In genomic region chr2:65237116-65237515, GRCm38 (mm10) we compare ENCODE assay signal across 9 mouse cellular contexts. TPM values are rescaled to one million over a fixed set of nuclear protein-coding genes. Genes with fewer than 3 reads are reported as not detected.
DNase-seq lines count a peak whose midpoint lies in the region; ATAC-seq lines count a peak whose summit lies in the region.
"Had no signal": no experiment of that assay in that cellular context is flagged by ENCODE, and none has a peak within 500 bp of the region (broad histone marks: within the 10 kb centered on the region; RNA-seq: fewer than 3 reads in every experiment).

No protein-coding gene starts in this region.

- H3K4me3 ChIP-seq in heart, embryonic 10.5 days: peak overlapping the region; percentile 81
- no peak overlapping the region for H3K4me3 ChIP-seq in forebrain, embryonic 12.5 days (replicated peaks)
- 0 out of 2 replicates have a peak overlapping the region, but pooled peaks have one; percentile 60 for H3K4me3 ChIP-seq in liver, embryonic 12.5 days

- no peak for ATAC-seq in forebrain, embryonic 12.5 days (ENCODE audit: low FRiP score)
- no peak for ATAC-seq in liver, embryonic 12.5 days

- no peak overlapping the region for H3K9ac ChIP-seq in forebrain, embryonic 12.5 days
- no peak overlapping the region for H3K9ac ChIP-seq in liver, embryonic 12.5 days

- peak overlapping the region; percentile 94 for H3K4me2 ChIP-seq in forebrain, embryonic 12.5 days
- peak overlapping the region; percentile 78 for H3K4me2 ChIP-seq in liver, embryonic 12.5 days

- H3K27ac ChIP-seq in heart, embryonic 10.5 days: no peak overlapping the region
- no peak overlapping the region for H3K27ac ChIP-seq in forebrain, embryonic 12.5 days
- no peak overlapping the region for H3K27ac ChIP-seq in liver, embryonic 12.5 days
- H3K27ac ChIP-seq: macrophage had no signal

- 56% methylated on average over 8 of the region's 8 CpGs for WGBS in heart, embryonic 10.5 days
- WGBS in forebrain, embryonic 12.5 days: 68% methylated on average over 8 of the region's 8 CpGs
- 52% methylated on average over 8 of the region's 8 CpGs for WGBS in liver, embryonic 12.5 days (ENCODE audit: insufficient replicate concordance)

- intact Hi-C loops in heart, postnatal 36 days (cut with DNase I): loop anchor here (5.0 kb wide), 2 partner anchors 95 to 215 kb away; partner anchors contain the start of gene Grb14

- no peak for DNase-seq in heart, embryonic 10.5 days (ENCODE audit: low spot score)
- no peak for DNase-seq in heart, postnatal 36 days
- peak; percentile 46 for DNase-seq in 3134 (ENCODE audit: extremely low read depth, insufficient read length, low spot score)
- no peak for DNase-seq in right cerebral cortex, postnatal 10 days (ENCODE audit: low spot score in 2 of 2)
- DNase-seq in left cerebral cortex, adult 18-20 months (ENCODE audit: low spot score in 2 of 2): no peak
- no peak for DNase-seq in retina, embryonic 14.5 days (ENCODE audit: low spot score)

- no peaks in the 10 kb centered on the region for H3K9me3 ChIP-seq in heart, embryonic 10.5 days
- H3K9me3 ChIP-seq in forebrain, embryonic 12.5 days: no peaks in the 10 kb centered on the region
- H3K9me3 ChIP-seq in liver, embryonic 12.5 days (replicated peaks): no peaks in the 10 kb centered on the region

- H3K27me3 ChIP-seq in heart, embryonic 10.5 days (ENCODE audit: insufficient read depth, poor library complexity, severe bottlenecking): no peaks in the 10 kb centered on the region
- H3K27me3 ChIP-seq in forebrain, embryonic 12.5 days: peaks cover 21% of the 10 kb centered on the region
- peaks cover 44% of the 10 kb centered on the region for H3K27me3 ChIP-seq in liver, embryonic 12.5 days (replicated peaks)

- H3K4me1 ChIP-seq in heart, embryonic 10.5 days: peaks cover 20% of the 10 kb centered on the region; the same call in 1 of the 2 replicates
- H3K4me1 ChIP-seq in forebrain, embryonic 12.5 days: peaks cover 18% of the 10 kb centered on the region
- H3K4me1 ChIP-seq in liver, embryonic 12.5 days: no peaks in the 10 kb centered on the region

- no peaks in the 10 kb centered on the region for H3K36me3 ChIP-seq in heart, embryonic 10.5 days
- H3K36me3 ChIP-seq in forebrain, embryonic 12.5 days (replicated peaks): no peaks in the 10 kb centered on the region
- H3K36me3 ChIP-seq in liver, embryonic 12.5 days: no peaks in the 10 kb centered on the region

RNA-seq across cellular contexts. Expression of gene Cobll1, which starts 2.1 kb away (rescaled TPM):
- polyA plus RNA-seq in heart, embryonic 10.5 days (2016; fragmentation: Nextera tagmentation; extraction: Ambion mirVana): 9.8 and 13.9 TPM in 2 replicates
- 10 to 100 TPM; 66.8 to 78.2 TPM for total RNA-seq in heart, postnatal 36 days (2021)
- polyA plus RNA-seq in forebrain, embryonic 12.5 days (2016; fragmentation: Nextera tagmentation; extraction: Ambion mirVana): 3.2 and 4.0 TPM in 2 replicates
- 4.3 and 4.4 TPM in 2 replicates for polyA plus RNA-seq in liver, embryonic 12.5 days (2016; fragmentation: Nextera tagmentation; extraction: Ambion mirVana)
- 1 to 10 TPM; 6.3 to 7.3 TPM for total RNA-seq in left cerebral cortex, adult 18-20 months (2021)
